Mouse (Mus musculus) heart, embryonic 14.5 days (tissue): Measurements from ENCODE around the gene Veph1. TPM values are rescaled to one million over a fixed set of nuclear protein-coding genes. Genes with fewer than 3 reads are reported as not detected.

Experiments
- ATAC-seq: fragments of 200-750 bp; cut with Nextera tagmentation; 2 replicates; pipeline ENCODE4 v1.8.0; 2017; ENCODE audit warnings: low read depth, moderate TSS enrichment; ENCODE audit not compliant: insufficient number of reproducible peaks, insufficient read depth, low FRiP score
- H3K27ac ChIP-seq, 2 experiments: fragments of 200-500 bp in 1 of 2; fragments of 300-500 bp in 1 of 2; sonication (generic) in 1 of 2; replicated peaks in 1 of 2; 2 replicates each; pipeline ENCODE4 v1.5.1; 2012 to 2014; ENCODE audit warnings: low read depth in 2 of 2, low read length in 2 of 2, control low read depth in 1 of 2, mild to moderate bottlenecking in 1 of 2, mixed read lengths in 1 of 2; ENCODE audit not compliant: control insufficient read depth in 1 of 2, insufficient read depth in 1 of 2
- H3K27me3 ChIP-seq: fragments of 300-500 bp; sonication (generic); 2 replicates; pipeline ENCODE4 v1.6.1; 2014; ENCODE audit warnings: mild to moderate bottlenecking, low read length, control low read depth; ENCODE audit not compliant: control insufficient read depth, insufficient read depth
- H3K36me3 ChIP-seq: fragments of 300-500 bp; sonication (generic); 2 replicates; pipeline ENCODE4 v1.6.1; 2014; ENCODE audit warnings: mild to moderate bottlenecking, control low read depth, low read length, mixed read lengths; ENCODE audit not compliant: control insufficient read depth, insufficient read depth
- H3K4me1 ChIP-seq, 2 experiments: fragments of 200-500 bp in 1 of 2; fragments of 300-500 bp in 1 of 2; sonication (generic) in 1 of 2; 2 replicates each; pipeline ENCODE4 v1.6.1; 2012 to 2014; ENCODE audit warnings: low read length in 2 of 2, control low read depth in 1 of 2, mixed read lengths in 1 of 2; ENCODE audit not compliant: control insufficient read depth in 2 of 2, insufficient read depth in 2 of 2
- H3K4me2 ChIP-seq: fragments of 300-500 bp; sonication (generic); 2 replicates; pipeline ENCODE4 v1.6.1; 2014; ENCODE audit warnings: mild to moderate bottlenecking, low read length
- H3K4me3 ChIP-seq, 2 experiments: fragments of 200-500 bp in 1 of 2; fragments of 300-500 bp in 1 of 2; sonication (generic) in 1 of 2; 2 replicates each; pipeline ENCODE4 v1.5.1; 2012 to 2014; ENCODE audit warnings: low read length in 2 of 2, mild to moderate bottlenecking in 2 of 2, control low read depth in 1 of 2, low read depth in 1 of 2, moderate library complexity in 1 of 2; ENCODE audit not compliant: control insufficient read depth in 1 of 2, insufficient read depth in 1 of 2
- H3K9ac ChIP-seq: fragments of 300-500 bp; sonication (generic); 2 replicates; pipeline ENCODE4 v1.6.1; 2014; ENCODE audit warnings: mild to moderate bottlenecking, low read length
- H3K9me3 ChIP-seq: fragments of 300-500 bp; sonication (generic); 2 replicates; pipeline ENCODE4 v1.6.1; 2016; ENCODE audit warnings: low read length, control low read depth; ENCODE audit not compliant: control insufficient read depth
- WGBS: fragments of 180-500 bp; shearing (Covaris S2); extraction: QIAGEN DNeasy Blood & Tissue Kit; methylation state at CpG from one replicate; pipeline ENCODE4 v1.1.7; 2014; 5-methylcytosine and 5-hydroxymethylcytosine counted together
- polyA plus RNA-seq: library from polyadenylated mRNA; unstranded; fragments of >200 nt; fragmentation: Nextera tagmentation; extraction: Ambion mirVana; gene quantifications from 2 replicates; pipeline ENCODE4 v1.2.1, GENCODE M21; 2014

Veph1 gene
- polyA plus RNA-seq, 1 experiment from 2014 or later: 1.0 TPM

- H3K36me3 ChIP-seq: no peaks in the 10 kb centered on the region
- no peak overlapping the region for H3K4me3 ChIP-seq
- H3K4me2 ChIP-seq: no peak overlapping the region
- H3K9ac ChIP-seq: no peak overlapping the region
- 84% methylated on average over 4 of the region's 4 CpGs for WGBS
- ATAC-seq: no peak
- H3K9me3 ChIP-seq: no peaks in the 10 kb centered on the region
- H3K27ac ChIP-seq: no peak overlapping the region
- H3K4me1 ChIP-seq: no peaks in the 10 kb centered on the region
- no peaks in the 10 kb centered on the region for H3K27me3 ChIP-seq
These were observed 291.6 kb downstream of the Veph1 start for GRCm38 (mm10) chr3:66004989-66005388.

DNA sequence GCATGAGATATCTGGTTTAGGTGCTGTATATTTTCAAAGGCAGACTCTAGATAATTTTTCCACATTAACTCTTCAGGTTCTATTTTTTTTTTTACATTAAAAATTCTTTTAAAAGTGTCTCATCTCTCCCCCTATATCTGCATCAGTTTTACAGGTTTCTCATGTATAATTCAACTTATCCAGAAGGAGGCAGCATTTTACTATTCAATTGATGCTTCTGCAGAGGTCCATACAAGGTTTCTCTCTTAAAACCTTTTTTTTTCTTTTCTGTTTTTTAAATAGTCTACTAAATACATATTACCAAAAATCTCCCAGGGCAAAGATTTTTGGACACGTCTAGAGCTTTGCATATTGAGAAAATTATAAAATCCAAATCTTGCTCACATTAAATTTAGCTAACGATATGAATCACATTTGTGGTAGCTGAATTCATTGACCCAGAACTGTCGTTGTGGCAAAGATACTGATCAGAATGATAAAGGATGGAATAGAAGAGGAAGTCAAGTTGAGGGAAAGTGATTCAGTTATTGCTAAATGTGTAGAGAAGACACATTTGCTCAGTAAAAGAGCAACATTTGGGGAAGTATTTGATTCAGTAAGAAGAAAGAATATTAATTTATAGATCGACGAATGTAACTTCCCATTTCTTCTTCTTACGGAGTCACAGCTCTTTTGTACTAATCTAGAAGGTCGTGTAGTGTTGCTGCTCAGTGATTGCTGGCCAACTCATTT lies 292.3 kb downstream of the Veph1 start:
- 65% methylated on average over 7 of the region's 7 CpGs for WGBS
- no peak overlapping the region for H3K4me2 ChIP-seq
- no peak overlapping the region for H3K4me3 ChIP-seq
- H3K27me3 ChIP-seq: no peaks in the 10 kb centered on the region
- no peak for ATAC-seq
- no peak overlapping the region for H3K9ac ChIP-seq
- no peaks in the 10 kb centered on the region for H3K9me3 ChIP-seq
- H3K36me3 ChIP-seq: no peaks in the 10 kb centered on the region
- no peak overlapping the region for H3K27ac ChIP-seq
- no peaks in the 10 kb centered on the region for H3K4me1 ChIP-seq

Other genes starting within 250 kb of the Veph1 start
- gene Ptx3, start 76.9 kb downstream of the Veph1 start, polyA plus RNA-seq: 6.7 and 7.3 TPM in 2 replicates